Mouse (Mus musculus): Measurements from ENCODE around the gene Gm10553. TPM values are rescaled to one million over a fixed set of nuclear protein-coding genes. Genes with fewer than 3 reads are reported as not detected.
"Not testable (repeated sequence)": the region's sequence is repeated elsewhere in the genome, so short reads cannot be mapped to it uniquely, and the experiment has no call there.

Gm10553 gene
- polyA plus RNA-seq, 1 experiment from 2014 or later = not detected

- H3K4me1 ChIP-seq (ENCODE audit: insufficient read depth, low read length) = not testable (repeated sequence)
- 69% methylated on average over 5 of the region's 6 CpGs for WGBS
Observed at GRCm38 (mm10) chr1:85106013-85106412, 6.0 kb downstream of the Gm10553 start.

GRCm38 (mm10) chr1:85109753-85110152 lies 9.8 kb downstream of the Gm10553 start, which contains the start of gene A530032D15Rik:
TSS of gene A530032D15Rik (minus strand) at chr1:85109853.
- H3K27ac ChIP-seq (ENCODE audit: low read length); H3K9ac ChIP-seq (replicated peaks; ENCODE audit: low read length); H3K36me3 ChIP-seq (ENCODE audit: insufficient read depth, low read length); H3K4me1 ChIP-seq (ENCODE audit: insufficient read depth, low read length); H3K4me3 ChIP-seq (ENCODE audit: low read length); H3K9me3 ChIP-seq (ENCODE audit: low read length); H3K4me2 ChIP-seq (replicated peaks; ENCODE audit: low read depth, low read length); H3K27me3 ChIP-seq (ENCODE audit: insufficient read depth, low read length); ATAC-seq (ENCODE audit: low FRiP score, low TSS enrichment): not testable (repeated sequence)
- 100% methylated on average over 1 of the region's 7 CpGs for WGBS

More at GRCm38 (mm10) chr1:85106013-85106412, 6.0 kb downstream of the Gm10553 start:
- H3K4me2 ChIP-seq (replicated peaks; ENCODE audit: low read depth, low read length); H3K27me3 ChIP-seq (ENCODE audit: insufficient read depth, low read length); H3K36me3 ChIP-seq (ENCODE audit: insufficient read depth, low read length); H3K9ac ChIP-seq (replicated peaks; ENCODE audit: low read length); H3K9me3 ChIP-seq (ENCODE audit: low read length); H3K4me3 ChIP-seq (ENCODE audit: low read length); H3K27ac ChIP-seq (ENCODE audit: low read length); ATAC-seq (ENCODE audit: low FRiP score, low TSS enrichment): not testable (repeated sequence)

- not testable (repeated sequence) for ATAC-seq (ENCODE audit: low FRiP score, low TSS enrichment); H3K9ac ChIP-seq (replicated peaks; ENCODE audit: low read length); H3K4me2 ChIP-seq (replicated peaks; ENCODE audit: low read depth, low read length); H3K27me3 ChIP-seq (ENCODE audit: insufficient read depth, low read length); H3K4me1 ChIP-seq (ENCODE audit: insufficient read depth, low read length); H3K4me3 ChIP-seq (ENCODE audit: low read length); H3K36me3 ChIP-seq (ENCODE audit: insufficient read depth, low read length); H3K9me3 ChIP-seq (ENCODE audit: low read length); H3K27ac ChIP-seq (ENCODE audit: low read length)
- WGBS = 80% methylated on average over 2 of the region's 3 CpGs
Observed at GRCm38 (mm10) chr1:85110876-85111275, 10.9 kb downstream of the Gm10553 start.

- WGBS = 64% methylated on average over 10 of the region's 10 CpGs
- not testable (repeated sequence) for H3K4me2 ChIP-seq (replicated peaks; ENCODE audit: low read depth, low read length); H3K27ac ChIP-seq (ENCODE audit: low read length); H3K9ac ChIP-seq (replicated peaks; ENCODE audit: low read length); H3K9me3 ChIP-seq (ENCODE audit: low read length); H3K36me3 ChIP-seq (ENCODE audit: insufficient read depth, low read length); H3K4me1 ChIP-seq (ENCODE audit: insufficient read depth, low read length); H3K4me3 ChIP-seq (ENCODE audit: low read length); ATAC-seq (ENCODE audit: low FRiP score, low TSS enrichment); H3K27me3 ChIP-seq (ENCODE audit: insufficient read depth, low read length)
Observed at GRCm38 (mm10) chr1:85111572-85111971, 11.6 kb downstream of the Gm10553 start.

- not testable (repeated sequence) for H3K4me1 ChIP-seq (ENCODE audit: insufficient read depth, low read length); H3K9me3 ChIP-seq (ENCODE audit: low read length); H3K27me3 ChIP-seq (ENCODE audit: insufficient read depth, low read length); H3K27ac ChIP-seq (ENCODE audit: low read length); ATAC-seq (ENCODE audit: low FRiP score, low TSS enrichment); H3K36me3 ChIP-seq (ENCODE audit: insufficient read depth, low read length); H3K4me2 ChIP-seq (replicated peaks; ENCODE audit: low read depth, low read length); H3K4me3 ChIP-seq (ENCODE audit: low read length); H3K9ac ChIP-seq (replicated peaks; ENCODE audit: low read length)
- 87% methylated on average over 7 of the region's 7 CpGs for WGBS
Observed at GRCm38 (mm10) chr1:85112266-85112665, 12.3 kb downstream of the Gm10553 start.

GRCm38 (mm10) chr1:85112889-85113288 lies 12.9 kb downstream of the Gm10553 start:
- H3K4me3 ChIP-seq (ENCODE audit: low read length); H3K9ac ChIP-seq (replicated peaks; ENCODE audit: low read length); H3K27ac ChIP-seq (ENCODE audit: low read length); H3K9me3 ChIP-seq (ENCODE audit: low read length); ATAC-seq (ENCODE audit: low FRiP score, low TSS enrichment); H3K4me1 ChIP-seq (ENCODE audit: insufficient read depth, low read length); H3K4me2 ChIP-seq (replicated peaks; ENCODE audit: low read depth, low read length); H3K36me3 ChIP-seq (ENCODE audit: insufficient read depth, low read length); H3K27me3 ChIP-seq (ENCODE audit: insufficient read depth, low read length): not testable (repeated sequence)
- WGBS = 68% methylated on average over 2 of the region's 5 CpGs

- 77% methylated on average over 3 of the region's 3 CpGs for WGBS
- H3K9me3 ChIP-seq (ENCODE audit: low read length); H3K4me2 ChIP-seq (replicated peaks; ENCODE audit: low read depth, low read length); ATAC-seq (ENCODE audit: low FRiP score, low TSS enrichment); H3K27ac ChIP-seq (ENCODE audit: low read length); H3K4me3 ChIP-seq (ENCODE audit: low read length); H3K27me3 ChIP-seq (ENCODE audit: insufficient read depth, low read length); H3K4me1 ChIP-seq (ENCODE audit: insufficient read depth, low read length); H3K36me3 ChIP-seq (ENCODE audit: insufficient read depth, low read length); H3K9ac ChIP-seq (replicated peaks; ENCODE audit: low read length): not testable (repeated sequence)
Observed at GRCm38 (mm10) chr1:85114078-85114477, 14.1 kb downstream of the Gm10553 start.

- not testable (repeated sequence) for H3K9ac ChIP-seq (replicated peaks; ENCODE audit: low read length); ATAC-seq (ENCODE audit: low FRiP score, low TSS enrichment); H3K36me3 ChIP-seq (ENCODE audit: insufficient read depth, low read length); H3K4me3 ChIP-seq (ENCODE audit: low read length); H3K4me1 ChIP-seq (ENCODE audit: insufficient read depth, low read length); H3K4me2 ChIP-seq (replicated peaks; ENCODE audit: low read depth, low read length); H3K9me3 ChIP-seq (ENCODE audit: low read length); H3K27ac ChIP-seq (ENCODE audit: low read length); H3K27me3 ChIP-seq (ENCODE audit: insufficient read depth, low read length)
- 57% methylated on average over 6 of the region's 6 CpGs for WGBS
Observed at GRCm38 (mm10) chr1:85114666-85115402, 14.9 kb downstream of the Gm10553 start.

- not testable (repeated sequence) for H3K4me3 ChIP-seq (ENCODE audit: low read length); H3K4me1 ChIP-seq (ENCODE audit: insufficient read depth, low read length); H3K4me2 ChIP-seq (replicated peaks; ENCODE audit: low read depth, low read length); H3K27me3 ChIP-seq (ENCODE audit: insufficient read depth, low read length); ATAC-seq (ENCODE audit: low FRiP score, low TSS enrichment); H3K9me3 ChIP-seq (ENCODE audit: low read length); H3K27ac ChIP-seq (ENCODE audit: low read length); H3K9ac ChIP-seq (replicated peaks; ENCODE audit: low read length); H3K36me3 ChIP-seq (ENCODE audit: insufficient read depth, low read length)
- 62% methylated on average over 4 of the region's 6 CpGs for WGBS
Observed at GRCm38 (mm10) chr1:85117537-85117936, 17.6 kb downstream of the Gm10553 start.

- H3K4me3 ChIP-seq (ENCODE audit: low read length); H3K4me1 ChIP-seq (ENCODE audit: insufficient read depth, low read length); ATAC-seq (ENCODE audit: low FRiP score, low TSS enrichment); H3K4me2 ChIP-seq (replicated peaks; ENCODE audit: low read depth, low read length); H3K27me3 ChIP-seq (ENCODE audit: insufficient read depth, low read length); H3K36me3 ChIP-seq (ENCODE audit: insufficient read depth, low read length); H3K9me3 ChIP-seq (ENCODE audit: low read length); H3K9ac ChIP-seq (replicated peaks; ENCODE audit: low read length); H3K27ac ChIP-seq (ENCODE audit: low read length): not testable (repeated sequence)
- 77% methylated on average over 5 of the region's 6 CpGs for WGBS
Observed at GRCm38 (mm10) chr1:85118341-85118740, 18.4 kb downstream of the Gm10553 start.

Measured in kidney, embryonic 16.5 days (tissue).